Mouse (Mus musculus) ovary, postnatal 10 days (tissue): Measurements from ENCODE around the gene Isca1.
"Not testable (repeated sequence)": the region's sequence is repeated elsewhere in the genome, so short reads cannot be mapped to it uniquely, and the experiment has no call there.

Experiments
- DNase-seq: peaks from one replicate; pipeline ENCODE4 v3.0.0; 2022; ENCODE audit warnings: low spot score

Gene Isca1

GRCm38 (mm10) chr13:59746164-59746563 is 23.4 kb downstream of the Isca1 start:
- no peak for DNase-seq

GRCm38 (mm10) chr13:59745462-59745861 is 24.1 kb downstream of the Isca1 start:
- DNase-seq, result no peak

DNA sequence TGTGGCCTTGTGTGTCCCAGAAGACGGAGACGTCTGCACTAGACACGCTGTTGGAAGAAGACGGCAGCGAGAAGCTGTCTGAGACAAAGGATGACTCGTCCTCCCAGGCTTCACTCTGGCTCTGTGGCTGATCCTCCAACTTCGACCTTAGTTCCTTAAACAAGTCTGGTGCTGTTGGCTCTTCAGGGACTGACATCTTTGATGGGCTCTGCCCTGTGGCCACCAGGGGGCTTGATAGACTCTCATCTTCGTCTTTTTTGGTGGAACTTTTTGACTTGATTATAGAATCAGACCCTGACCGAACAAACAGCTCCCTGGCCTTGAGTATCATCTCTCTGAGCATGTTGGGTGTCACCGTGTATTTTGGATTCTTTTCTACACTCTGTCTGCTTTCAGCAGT is 27.9 kb downstream of the Isca1 start:
- DNase-seq, result no peak

GRCm38 (mm10) chr13:59741096-59741495 is 28.5 kb downstream of the Isca1 start:
- no peak for DNase-seq

- no peak for DNase-seq
These were observed 30.2 kb downstream of the Isca1 start for GRCm38 (mm10) chr13:59739397-59739796.

DNA sequence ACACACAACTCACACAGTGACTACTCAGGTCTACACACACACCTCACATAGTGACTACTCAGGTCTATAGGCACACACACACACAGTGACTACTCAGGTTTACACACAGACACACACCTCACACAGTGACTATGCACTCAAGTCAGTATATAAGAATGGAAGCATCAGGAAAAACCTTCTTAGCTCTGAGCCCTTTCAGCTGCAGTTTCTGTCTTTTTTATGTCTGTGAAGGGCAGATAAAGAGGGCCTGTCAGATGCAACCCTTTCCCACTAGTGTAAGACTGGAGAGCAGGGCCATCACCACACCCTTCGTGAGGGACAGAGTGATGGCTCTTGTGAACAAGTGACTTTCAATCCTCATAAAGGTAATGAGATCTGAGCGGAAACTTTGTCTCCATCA is 31.2 kb downstream of the Isca1 start:
- DNase-seq, result no peak

DNA sequence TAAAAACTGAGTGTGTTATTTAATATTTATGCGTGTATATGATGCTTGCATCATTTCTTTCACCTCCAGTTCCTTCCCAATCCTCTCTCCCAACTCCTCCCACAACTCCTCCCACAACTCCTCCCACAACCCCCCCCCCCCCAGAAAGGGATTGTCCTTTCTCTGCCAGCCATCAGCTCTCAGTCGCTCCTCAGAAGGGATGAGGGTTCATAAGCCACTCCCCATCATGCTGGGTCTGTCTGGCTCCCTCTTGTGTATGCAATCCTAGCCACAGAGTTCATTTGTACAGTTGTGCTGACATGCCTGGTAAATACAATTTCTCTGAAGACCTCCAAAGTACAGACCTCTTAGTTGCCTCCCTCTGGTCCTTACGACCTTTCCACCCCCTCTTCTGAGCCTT is 34.4 kb downstream of the Isca1 start:
- DNase-seq, result no peak

DNA sequence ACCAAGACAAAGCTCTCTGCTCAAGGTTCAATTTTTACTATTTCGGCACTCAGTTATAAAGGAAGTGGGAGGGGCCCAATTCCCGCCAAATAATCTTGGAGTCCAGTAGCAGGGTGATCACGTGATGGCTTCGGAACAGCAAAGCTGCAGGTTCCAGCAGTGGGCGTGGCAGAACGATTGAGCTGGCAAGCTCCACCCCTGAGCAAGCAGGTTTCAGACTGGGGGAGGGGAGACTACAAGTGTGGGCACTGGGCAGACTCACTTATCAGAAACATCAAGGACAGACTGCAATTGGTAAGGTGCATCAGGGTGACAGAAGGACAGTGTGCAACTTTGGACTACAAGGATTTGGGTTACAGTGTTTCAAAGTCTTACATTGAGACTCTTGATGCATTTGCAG is 35.3 kb downstream of the Isca1 start:
- not testable (repeated sequence) for DNase-seq

GRCm38 (mm10) chr13:59733936-59734335 is 35.7 kb downstream of the Isca1 start:
- DNase-seq, result no peak

- DNase-seq, result no peak
These were observed 38.0 kb downstream of the Isca1 start, which contains the start of gene Spata31d1d for GRCm38 (mm10) chr13:59731652-59732051. Gene Spata31d1d, minus strand, starts transcription at chr13:59731752.

GRCm38 (mm10) chr13:59728378-59729093 is 41.1 kb downstream of the Isca1 start:
- DNase-seq, result peak; percentile 53

DNA sequence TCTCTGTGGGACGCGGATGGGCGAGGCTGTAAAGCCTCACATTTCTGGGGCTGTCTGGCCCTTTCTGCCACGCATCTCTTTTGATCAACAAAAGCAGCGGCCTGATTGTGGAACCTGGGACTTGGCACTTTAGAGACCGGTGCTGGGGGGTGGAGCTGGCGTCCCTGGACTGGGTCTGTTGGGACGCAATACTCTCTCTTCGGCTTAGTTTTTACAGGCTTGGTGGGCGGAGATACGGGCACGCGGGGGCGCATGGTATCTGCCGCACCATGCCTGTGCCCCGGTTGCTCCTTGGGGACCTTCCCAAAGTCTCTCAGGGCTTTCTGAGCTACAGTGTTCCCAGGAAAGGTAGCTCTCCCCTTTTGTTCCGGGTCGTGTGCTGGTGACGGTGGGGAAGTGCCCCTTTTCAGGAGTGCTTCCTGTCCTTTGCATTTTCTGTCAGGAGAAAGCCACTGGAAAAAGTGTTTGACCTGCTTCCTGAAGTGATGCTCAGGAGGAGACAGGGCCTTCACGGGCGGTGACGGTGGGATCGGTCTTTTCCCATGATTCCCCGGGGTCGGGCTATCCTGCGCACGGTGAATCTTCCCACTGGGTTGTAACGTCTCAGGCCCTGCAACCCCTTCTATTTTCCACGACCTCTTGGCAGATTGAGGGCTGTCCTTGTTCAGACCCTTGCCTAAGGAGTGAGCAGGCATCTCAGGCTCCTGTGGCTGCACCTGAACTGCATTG is 43.3 kb downstream of the Isca1 start:
- no peak for DNase-seq

- not testable (repeated sequence) for DNase-seq
These were observed 47.5 kb downstream of the Isca1 start for GRCm38 (mm10) chr13:59722089-59722488.

GRCm38 (mm10) chr13:59719475-59719874 is 50.1 kb downstream of the Isca1 start:
- DNase-seq, result no peak

DNA sequence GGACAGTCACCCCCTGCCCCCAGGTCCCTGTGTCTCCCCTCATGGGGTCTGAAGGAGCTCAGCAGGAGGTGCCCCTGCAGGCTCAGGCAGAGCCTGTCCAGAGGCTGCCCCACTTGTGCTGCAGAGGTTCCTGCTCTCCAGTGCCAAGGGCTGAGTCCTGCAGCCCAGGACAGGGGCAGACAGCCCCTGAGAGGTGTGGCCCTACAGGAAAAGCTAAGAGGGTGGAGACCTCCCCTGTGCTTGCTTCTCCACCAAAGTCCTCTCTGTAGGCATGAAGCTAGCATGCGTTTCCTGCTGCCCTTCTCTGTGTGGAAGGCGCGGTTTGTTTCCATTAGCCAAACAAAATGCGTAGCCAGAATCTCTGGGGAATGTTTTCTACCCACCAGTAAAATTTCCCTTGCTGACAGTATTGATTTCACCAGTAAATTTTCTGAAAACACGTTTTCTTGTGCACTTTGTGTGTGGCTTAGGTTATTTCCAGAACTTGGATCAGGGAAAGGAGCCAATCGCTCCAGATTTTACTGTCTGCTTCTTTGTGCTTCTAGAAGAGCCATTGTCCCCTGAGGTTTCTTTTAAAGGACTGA is 50.7 kb downstream of the Isca1 start:
- not testable (repeated sequence) for DNase-seq

- DNase-seq, result no peak
These were observed 55.9 kb downstream of the Isca1 start for GRCm38 (mm10) chr13:59713710-59714109.

DNA sequence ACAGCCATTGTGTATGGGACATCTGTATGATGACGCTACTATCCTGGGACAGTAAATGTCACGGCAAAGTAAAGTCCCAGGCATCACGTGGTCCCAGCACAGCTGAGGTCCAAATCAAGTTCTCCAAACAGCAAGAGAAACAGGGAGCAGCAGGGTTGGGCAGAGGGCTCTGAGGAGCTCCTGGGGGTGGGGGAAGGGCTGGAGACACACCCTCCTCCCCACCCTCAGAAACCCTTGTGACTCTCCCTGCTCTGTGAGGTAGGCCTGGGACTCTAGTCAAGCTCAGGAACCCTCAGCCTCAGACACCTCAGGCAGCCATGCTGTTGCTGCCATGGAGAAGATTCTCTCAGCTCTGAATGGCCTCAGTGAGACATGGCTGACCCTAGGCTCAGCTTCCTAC is 57.6 kb downstream of the Isca1 start, which contains the start of gene Spata31d1b:
Gene Spata31d1b (plus strand): TSS at position 301 of the 400 bp plus-strand sequence.
- DNase-seq, result not testable (repeated sequence)

GRCm38 (mm10) chr13:59710230-59710629 is 59.4 kb downstream of the Isca1 start, which contains the start of gene Spata31d1a:
Gene Spata31d1a, minus strand, starts transcription at chr13:59710330.
- DNase-seq, result no peak
